Mouse (Mus musculus): Measurements from ENCODE around the gene Svs2. TPM values are rescaled to one million over a fixed set of nuclear protein-coding genes. Genes with fewer than 3 reads are reported as not detected.
A peak's percentile ranks its signal among the peaks of the same experiment; 100 is the strongest.
"Not testable (repeated sequence)": the region's sequence is repeated elsewhere in the genome, so short reads cannot be mapped to it uniquely, and the experiment has no call there.

Gene Svs2
- polyA plus RNA-seq, 1 experiment: not detected

DNA sequence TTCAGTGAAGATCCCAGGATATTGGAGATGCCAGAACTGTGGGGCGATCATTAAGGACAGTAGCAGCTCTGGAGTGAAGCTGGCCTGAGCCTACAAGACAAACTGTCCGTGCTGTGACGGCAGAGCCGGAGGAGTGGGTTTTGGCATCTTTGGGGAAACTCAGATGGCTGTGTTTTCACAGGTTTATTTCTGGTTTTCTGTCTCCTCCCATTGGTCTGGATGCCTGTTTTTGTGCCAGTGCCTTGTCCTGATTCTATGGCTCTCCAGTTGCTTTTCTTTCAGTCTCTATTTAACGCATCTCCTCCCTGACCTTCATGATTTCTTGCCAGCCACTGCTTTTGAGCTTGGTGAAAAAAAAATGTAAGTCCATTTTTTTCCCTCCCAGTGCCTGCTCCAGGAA, 25.6 kb downstream of the Svs2 start:
- no peaks in the 10 kb centered on the region for H3K27me3 ChIP-seq (ENCODE audit: control insufficient read depth, insufficient read depth, low read length)
- H3K36me3 ChIP-seq (ENCODE audit: control insufficient read depth, insufficient read depth, low read length): no peaks in the 10 kb centered on the region
- TF ChIP-seq POLR2A (IDR thresholded peaks at IDR 0.05; ENCODE audit: control insufficient read depth, low read depth, low read length) (no peak), CTCF (IDR thresholded peaks at IDR 0.05; ENCODE audit: control insufficient read depth, insufficient read depth, insufficient replicate concordance, low read depth, low read length) (no peak)
- no peak overlapping the region for H3K4me3 ChIP-seq (ENCODE audit: control insufficient read depth, low read depth, low read length)
- no peaks in the 10 kb centered on the region; the same call in 1 of the 2 replicates for H3K4me1 ChIP-seq (ENCODE audit: control insufficient read depth, insufficient read depth, low read length)
- H3K27ac ChIP-seq (ENCODE audit: control insufficient read depth, insufficient read depth, low read depth, low read length): no peak overlapping the region

DNA sequence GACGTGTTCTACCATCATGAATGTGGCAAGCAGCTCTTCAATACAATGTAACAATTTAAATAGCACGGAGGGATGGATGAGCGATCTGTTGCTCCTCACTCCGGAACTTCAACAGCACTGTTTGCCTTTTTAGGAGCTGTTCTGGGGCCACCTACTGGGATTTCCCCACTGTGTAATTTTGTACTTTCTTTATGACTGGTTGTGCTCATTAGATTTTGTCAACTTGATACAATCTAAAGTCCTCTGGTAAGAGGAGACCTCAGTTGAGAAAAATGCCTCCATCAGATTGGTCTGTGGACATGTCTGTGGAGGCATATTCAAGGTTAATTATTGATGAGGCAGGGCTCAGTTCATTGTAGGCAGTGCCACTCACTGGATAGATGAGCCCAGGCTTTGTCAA, 27.4 kb downstream of the Svs2 start:
- H3K27ac ChIP-seq (ENCODE audit: control insufficient read depth, insufficient read depth, low read depth, low read length): no peak overlapping the region
- no peak for TF ChIP-seq POLR2A (IDR thresholded peaks at IDR 0.05; ENCODE audit: control insufficient read depth, low read depth, low read length)
- H3K36me3 ChIP-seq (ENCODE audit: control insufficient read depth, insufficient read depth, low read length): no peaks in the 10 kb centered on the region
- H3K4me1 ChIP-seq (ENCODE audit: control insufficient read depth, insufficient read depth, low read length): no peaks in the 10 kb centered on the region; the same call in 1 of the 2 replicates
- H3K27me3 ChIP-seq (ENCODE audit: control insufficient read depth, insufficient read depth, low read length): no peaks in the 10 kb centered on the region
- H3K4me3 ChIP-seq (ENCODE audit: control insufficient read depth, low read depth, low read length): no peak overlapping the region

DNA sequence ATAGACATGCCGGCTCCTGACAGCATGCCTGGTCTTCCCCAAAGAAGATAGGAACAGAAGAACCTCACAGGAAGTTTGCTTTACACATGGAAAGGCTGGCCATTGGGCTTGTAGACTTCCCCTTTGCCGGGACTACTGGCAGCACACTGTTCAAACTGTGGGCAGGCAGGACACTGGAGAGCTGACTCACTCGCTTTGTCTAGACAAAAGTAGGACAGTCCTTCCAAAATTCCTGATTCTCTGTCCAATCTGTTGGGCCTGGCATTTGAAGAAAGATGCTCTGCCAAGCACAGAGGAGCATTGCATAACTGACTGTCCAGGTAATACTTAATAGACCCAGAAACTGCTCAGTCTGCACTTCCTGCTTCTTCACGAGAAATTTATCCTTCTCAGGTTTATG, 31.6 kb downstream of the Svs2 start:
- TF ChIP-seq CTCF (IDR thresholded peaks at IDR 0.05; ENCODE audit: control insufficient read depth, insufficient read depth, insufficient replicate concordance, low read depth, low read length) (no peak), POLR2A (IDR thresholded peaks at IDR 0.05; ENCODE audit: control insufficient read depth, low read depth, low read length) (no peak)
- no peak overlapping the region for H3K4me3 ChIP-seq (ENCODE audit: control insufficient read depth, low read depth, low read length)
- no peaks in the 10 kb centered on the region; the same call in 1 of the 2 replicates for H3K4me1 ChIP-seq (ENCODE audit: control insufficient read depth, insufficient read depth, low read length)
- no peaks in the 10 kb centered on the region for H3K36me3 ChIP-seq (ENCODE audit: control insufficient read depth, insufficient read depth, low read length)
- H3K27me3 ChIP-seq (ENCODE audit: control insufficient read depth, insufficient read depth, low read length): no peaks in the 10 kb centered on the region
- no peak overlapping the region for H3K27ac ChIP-seq (ENCODE audit: control insufficient read depth, insufficient read depth, low read depth, low read length)

DNA sequence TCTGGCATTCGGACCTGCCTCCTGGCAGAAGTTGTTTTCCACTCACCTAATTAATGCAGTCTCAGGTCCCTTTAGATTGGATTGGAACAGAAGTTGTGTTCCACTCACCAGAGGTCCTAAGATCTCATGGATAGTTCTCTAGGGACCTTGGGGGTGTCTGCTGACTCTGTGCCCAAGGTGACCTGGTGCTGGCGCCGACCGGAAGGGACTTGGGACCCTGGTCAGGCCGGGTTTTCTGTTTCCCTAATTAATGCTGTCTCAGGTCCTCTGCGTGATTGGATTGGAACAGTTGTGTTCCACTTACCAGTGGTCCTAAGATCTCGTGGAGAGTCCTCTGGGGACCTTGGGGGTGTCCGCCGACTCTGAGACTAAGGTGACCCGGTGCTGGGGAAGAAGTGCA, 32.3 kb downstream of the Svs2 start:
- H3K36me3 ChIP-seq (ENCODE audit: control insufficient read depth, insufficient read depth, low read length); H3K27ac ChIP-seq (ENCODE audit: control insufficient read depth, insufficient read depth, low read depth, low read length); H3K4me1 ChIP-seq (ENCODE audit: control insufficient read depth, insufficient read depth, low read length); H3K27me3 ChIP-seq (ENCODE audit: control insufficient read depth, insufficient read depth, low read length); H3K4me3 ChIP-seq (ENCODE audit: control insufficient read depth, low read depth, low read length): not testable (repeated sequence)

GRCm38 (mm10) chr2:164199626-164200327, 38.5 kb downstream of the Svs2 start, which contains the start of gene Wfdc15a:
TSS of gene Wfdc15a (minus strand) at chr2:164200130.
- TF ChIP-seq POLR2A (IDR thresholded peaks at IDR 0.05; ENCODE audit: control insufficient read depth, low read depth, low read length) (peak; percentile 84), CTCF (IDR thresholded peaks at IDR 0.05; ENCODE audit: control insufficient read depth, insufficient read depth, insufficient replicate concordance, low read depth, low read length) (no peak)
- Histone ChIP-seq H3K4me1 (ENCODE audit: control insufficient read depth, insufficient read depth, low read length) (no peaks in the 10 kb centered on the region), H3K27me3 (ENCODE audit: control insufficient read depth, insufficient read depth, low read length) (no peaks in the 10 kb centered on the region)

GRCm38 (mm10) chr2:164196700-164196990, 41.6 kb downstream of the Svs2 start:
- Histone ChIP-seq H3K27me3 (ENCODE audit: control insufficient read depth, insufficient read depth, low read length) (no peaks in the 10 kb centered on the region), H3K27ac (ENCODE audit: control insufficient read depth, insufficient read depth, low read depth, low read length) (no peak overlapping the region), H3K36me3 (ENCODE audit: control insufficient read depth, insufficient read depth, low read length) (no peaks in the 10 kb centered on the region), H3K4me1 (ENCODE audit: control insufficient read depth, insufficient read depth, low read length) (no peaks in the 10 kb centered on the region), H3K4me3 (ENCODE audit: control insufficient read depth, low read depth, low read length) (no peak overlapping the region)
- TF ChIP-seq POLR2A (IDR thresholded peaks at IDR 0.05; ENCODE audit: control insufficient read depth, low read depth, low read length) (no peak), CTCF (IDR thresholded peaks at IDR 0.05; ENCODE audit: control insufficient read depth, insufficient read depth, insufficient replicate concordance, low read depth, low read length) (no peak)

More at GRCm38 (mm10) chr2:164199626-164200327, 38.5 kb downstream of the Svs2 start, which contains the start of gene Wfdc15a:
- Histone ChIP-seq H3K36me3 (ENCODE audit: control insufficient read depth, insufficient read depth, low read length) (no peaks in the 10 kb centered on the region), H3K4me3 (ENCODE audit: control insufficient read depth, low read depth, low read length) (peak within 1 kb of the TSS; percentile 97), H3K27ac (ENCODE audit: control insufficient read depth, insufficient read depth, low read depth, low read length) (peak within 1 kb of the TSS; percentile 88)

DNA sequence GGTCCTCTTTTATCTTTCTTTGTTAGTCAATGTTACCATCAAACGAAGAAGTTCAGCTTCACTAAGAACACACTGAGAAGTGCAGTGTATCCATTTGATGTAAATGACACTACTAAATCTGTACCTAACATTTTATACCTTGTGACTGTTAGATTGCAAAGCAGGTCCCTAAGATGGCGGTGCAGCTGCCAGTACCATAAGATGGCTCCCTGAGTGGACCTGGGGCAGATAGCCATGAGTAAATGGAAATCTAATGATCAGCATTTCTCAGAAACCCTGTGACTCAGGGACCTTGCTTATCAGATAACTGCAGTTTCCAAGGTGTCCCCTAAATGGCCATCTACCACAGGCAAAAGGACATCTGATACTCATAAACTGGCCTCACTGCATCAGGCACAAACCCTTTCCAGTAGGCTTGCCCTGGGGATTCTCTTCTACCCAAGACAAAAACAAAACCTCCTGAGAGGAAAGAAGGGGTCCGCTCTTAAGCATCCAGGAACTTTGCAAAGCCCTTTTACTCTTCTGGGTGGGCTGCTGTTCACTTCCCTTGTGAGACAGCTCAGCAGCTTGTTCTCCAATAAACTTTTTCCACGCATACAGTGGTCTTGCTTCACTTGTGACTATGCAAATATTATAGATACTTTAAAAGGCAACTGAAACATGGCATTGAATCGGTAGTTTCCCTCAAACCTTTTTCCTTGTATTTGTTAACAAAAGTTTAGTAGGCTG, 42.1 kb downstream of the Svs2 start:
- H3K4me1 ChIP-seq (ENCODE audit: control insufficient read depth, insufficient read depth, low read length): no peaks in the 10 kb centered on the region
- H3K27me3 ChIP-seq (ENCODE audit: control insufficient read depth, insufficient read depth, low read length): no peaks in the 10 kb centered on the region
- no peak for TF ChIP-seq POLR2A (IDR thresholded peaks at IDR 0.05; ENCODE audit: control insufficient read depth, low read depth, low read length)
- H3K27ac ChIP-seq (ENCODE audit: control insufficient read depth, insufficient read depth, low read depth, low read length): no peak overlapping the region
- H3K36me3 ChIP-seq (ENCODE audit: control insufficient read depth, insufficient read depth, low read length): no peaks in the 10 kb centered on the region
- no peak overlapping the region for H3K4me3 ChIP-seq (ENCODE audit: control insufficient read depth, low read depth, low read length)

Measured in testis, adult 2 months (tissue).